Mouse (Mus musculus): ENCODE measurements at regions not wholly inside any gene's neighbourhood (a gene's known extent, or its start where the extent isn't known, plus 50 kb on each side); places are given as distances from the start of the nearest gene placed in this dataset.

DNA sequence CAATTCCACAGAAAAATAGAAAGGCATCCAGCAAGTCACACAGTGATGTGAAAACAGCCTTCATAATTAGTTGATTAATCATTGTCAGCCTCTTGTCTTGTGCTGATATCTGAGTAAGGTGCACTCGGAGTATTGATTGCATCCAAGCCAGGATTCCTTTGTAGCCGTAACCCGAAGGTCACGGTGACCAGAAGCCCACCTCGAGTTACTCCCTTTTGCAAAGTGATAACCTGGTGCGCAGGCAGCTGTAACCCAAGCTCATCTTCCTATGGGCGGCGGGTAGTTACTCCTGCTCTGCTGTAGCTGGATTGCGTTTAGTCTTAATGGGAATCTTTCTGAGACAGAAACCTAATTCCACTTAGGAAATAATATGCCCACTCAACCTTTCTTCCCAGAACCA, 107.0 kb downstream of the Qrsl1 start:
- Histone ChIP-seq H3K9me3 (no peaks in the 10 kb centered on the region), H3K4me1 (no peaks in the 10 kb centered on the region), H3K27me3 (no peaks in the 10 kb centered on the region), H3K27ac (replicated peaks) (no peak overlapping the region), H3K9ac (replicated peaks) (no peak overlapping the region), H3K4me2 (replicated peaks) (no peak overlapping the region), H3K4me3 (no peak overlapping the region), H3K36me3 (no peaks in the 10 kb centered on the region)
- ATAC-seq (replicated peaks) = no peak
- 89% methylated on average over 9 of the region's 9 CpGs for WGBS

- Histone ChIP-seq H3K27ac (replicated peaks) (no peak overlapping the region), H3K9ac (replicated peaks) (no peak overlapping the region), H3K4me2 (replicated peaks) (no peak overlapping the region), H3K9me3 (no peaks in the 10 kb centered on the region), H3K36me3 (no peaks in the 10 kb centered on the region), H3K27me3 (no peaks in the 10 kb centered on the region), H3K4me1 (no peaks in the 10 kb centered on the region), H3K4me3 (no peak overlapping the region)
- ATAC-seq (replicated peaks) = no peak
- 79% methylated on average over 3 of the region's 3 CpGs for WGBS
These were observed 101.5 kb downstream of the Qrsl1 start for GRCm38 (mm10) chr10:43800077-43800476.

DNA sequence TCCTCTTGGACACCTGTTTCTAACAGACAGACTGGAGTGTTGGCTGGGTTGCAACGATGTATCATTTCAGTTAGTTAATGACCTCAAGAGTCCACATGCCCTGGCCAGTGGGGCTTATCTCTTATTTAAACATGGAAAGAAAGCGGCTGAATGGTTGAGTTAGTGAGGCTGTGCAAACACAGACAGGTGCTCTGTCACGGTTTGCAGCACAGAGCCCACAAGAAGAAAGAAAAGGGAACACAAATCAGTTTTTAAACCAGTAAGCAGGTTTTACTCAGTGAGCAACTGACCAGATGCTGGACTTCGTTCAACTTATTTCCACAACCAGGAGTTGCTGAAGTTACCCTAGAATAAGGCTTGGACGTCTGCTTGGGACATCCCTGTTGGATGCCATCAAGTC, 86.3 kb downstream of the Qrsl1 start:
- ATAC-seq (replicated peaks) = no peak
- WGBS = 93% methylated on average over 5 of the region's 5 CpGs
- H3K4me3 ChIP-seq = no peak overlapping the region

DNA sequence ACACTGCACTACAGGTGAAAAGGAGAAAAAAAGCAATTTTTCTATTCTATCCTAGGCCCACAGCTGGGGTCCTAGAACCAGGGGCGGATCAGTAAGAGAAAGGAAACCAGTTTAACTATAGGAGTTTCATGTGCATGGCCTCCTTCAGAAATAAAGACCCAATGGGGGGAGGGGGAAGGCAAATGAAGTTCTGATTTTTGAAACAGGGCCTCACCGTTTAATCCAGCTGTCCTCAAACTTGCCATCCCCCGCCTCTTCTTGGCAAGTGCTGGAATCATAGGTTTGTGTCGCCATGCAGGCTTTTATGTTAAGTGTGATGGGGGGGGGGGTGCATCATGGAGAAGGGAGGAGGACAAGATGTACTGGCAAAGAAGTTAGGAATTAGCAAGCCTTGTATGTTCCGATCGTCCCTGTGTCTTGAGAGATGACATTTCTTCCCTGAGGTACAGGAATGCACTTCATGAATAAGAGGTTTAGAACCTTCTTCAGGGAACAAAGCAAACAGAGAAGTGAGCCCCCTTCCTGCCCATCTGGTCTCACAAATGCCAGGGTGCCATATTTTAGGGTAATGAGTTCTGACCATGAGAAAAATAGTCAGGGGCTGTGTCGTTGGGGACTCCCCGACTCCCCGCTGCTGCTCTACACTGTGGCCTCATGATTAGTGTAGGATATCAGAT, 83.9 kb downstream of the Qrsl1 start:
- no peak overlapping the region for H3K27ac ChIP-seq (replicated peaks)
- no peaks in the 10 kb centered on the region for H3K4me1 ChIP-seq
- no peak overlapping the region for H3K9ac ChIP-seq (replicated peaks)
- no peaks in the 10 kb centered on the region for H3K36me3 ChIP-seq
- no peaks in the 10 kb centered on the region for H3K27me3 ChIP-seq
- no peaks in the 10 kb centered on the region for H3K9me3 ChIP-seq
- ATAC-seq (replicated peaks) = no peak
- H3K4me2 ChIP-seq (replicated peaks) = no peak overlapping the region
- H3K4me3 ChIP-seq = no peak overlapping the region
- 78% methylated on average over 9 of the region's 9 CpGs for WGBS

More for the DNA sequence above, 86.3 kb downstream of the Qrsl1 start:
- Histone ChIP-seq H3K9me3 (no peaks in the 10 kb centered on the region), H3K4me1 (no peaks in the 10 kb centered on the region), H3K9ac (replicated peaks) (no peak overlapping the region), H3K27ac (replicated peaks) (no peak overlapping the region), H3K27me3 (no peaks in the 10 kb centered on the region), H3K4me2 (replicated peaks) (no peak overlapping the region), H3K36me3 (no peaks in the 10 kb centered on the region)

DNA sequence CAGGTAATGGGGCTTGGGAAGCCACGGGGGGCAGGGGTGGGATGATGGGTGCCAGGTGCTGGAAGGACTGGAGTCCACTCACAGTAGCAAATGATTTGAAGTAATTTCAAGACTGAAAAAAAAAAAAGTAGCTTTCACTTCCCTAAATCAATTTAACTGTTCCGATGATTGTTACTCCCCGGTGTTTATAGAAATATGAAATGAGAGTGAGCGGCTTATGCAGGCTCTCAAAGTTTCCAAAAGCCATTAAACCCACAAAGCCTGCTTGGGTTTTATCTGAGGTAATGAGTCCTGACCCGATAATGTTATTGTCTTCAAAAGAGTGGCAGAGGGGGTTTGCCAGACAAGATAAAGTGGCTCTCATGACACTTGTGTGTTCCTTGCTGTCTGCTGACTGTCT, 82.9 kb downstream of the Qrsl1 start:
- no peak overlapping the region for H3K9ac ChIP-seq (replicated peaks)
- H3K27ac ChIP-seq (replicated peaks) = no peak overlapping the region
- H3K4me1 ChIP-seq = no peaks in the 10 kb centered on the region
- 84% methylated on average over 5 of the region's 5 CpGs for WGBS
- H3K4me2 ChIP-seq (replicated peaks) = no peak overlapping the region
- ATAC-seq (replicated peaks) = no peak
- no peak overlapping the region for H3K4me3 ChIP-seq
- no peaks in the 10 kb centered on the region for H3K27me3 ChIP-seq
- no peaks in the 10 kb centered on the region for H3K36me3 ChIP-seq
- H3K9me3 ChIP-seq = no peaks in the 10 kb centered on the region

DNA sequence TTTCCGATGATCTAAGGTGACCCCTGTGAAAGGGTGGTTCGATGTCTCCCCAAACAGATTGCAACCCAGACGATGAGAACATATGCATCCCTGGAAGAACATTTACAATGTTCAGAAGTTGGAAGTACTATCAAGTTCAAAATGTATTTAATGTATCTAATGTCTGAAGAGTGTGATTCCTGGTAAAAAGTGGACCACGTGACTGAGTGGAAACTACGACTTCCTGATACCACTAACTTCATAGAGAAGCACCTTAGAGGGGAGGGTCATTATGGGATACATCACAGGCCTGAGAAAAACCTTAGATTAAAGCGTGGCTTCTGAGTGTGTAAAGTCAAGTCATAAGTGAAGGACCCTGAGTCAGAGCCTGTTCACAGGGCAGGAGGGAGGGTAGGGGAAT, 82.1 kb downstream of the Qrsl1 start:
- ATAC-seq (replicated peaks) = no peak
- Histone ChIP-seq H3K9me3 (no peaks in the 10 kb centered on the region), H3K9ac (replicated peaks) (no peak overlapping the region), H3K4me2 (replicated peaks) (no peak overlapping the region), H3K27ac (replicated peaks) (no peak overlapping the region), H3K4me3 (no peak overlapping the region), H3K36me3 (no peaks in the 10 kb centered on the region), H3K4me1 (no peaks in the 10 kb centered on the region), H3K27me3 (no peaks in the 10 kb centered on the region)
- 96% methylated on average over 6 of the region's 6 CpGs for WGBS

GRCm38 (mm10) chr10:43822615-43823014, 78.9 kb downstream of the Qrsl1 start:
- Histone ChIP-seq H3K27me3 (no peaks in the 10 kb centered on the region), H3K36me3 (no peaks in the 10 kb centered on the region), H3K4me3 (no peak overlapping the region), H3K27ac (replicated peaks) (no peak overlapping the region), H3K9ac (replicated peaks) (no peak overlapping the region), H3K4me2 (replicated peaks) (no peak overlapping the region), H3K9me3 (no peaks in the 10 kb centered on the region), H3K4me1 (no peaks in the 10 kb centered on the region)
- no peak for ATAC-seq (replicated peaks)
- WGBS = 80% methylated on average over 1 of the region's 1 CpGs

DNA sequence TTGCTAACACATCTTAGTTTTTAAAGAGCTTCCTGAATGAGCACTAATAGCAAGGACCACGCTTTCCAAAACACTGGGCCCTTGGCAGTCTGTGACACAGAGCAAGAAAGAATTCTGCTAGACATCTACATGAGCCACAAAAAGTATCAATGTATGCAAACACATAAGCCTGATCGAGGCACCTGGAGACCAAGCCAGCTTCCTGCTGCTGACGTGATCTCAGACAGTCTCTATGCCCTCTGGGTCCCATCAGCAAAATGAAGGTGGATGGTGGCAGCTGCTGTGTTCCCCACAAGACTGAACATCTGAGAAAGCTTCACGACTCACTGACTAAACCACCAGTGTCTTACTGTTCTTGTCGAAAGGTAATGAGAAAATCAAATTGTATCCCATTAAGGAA, 77.5 kb downstream of the Qrsl1 start:
- no peak for ATAC-seq (replicated peaks)
- Histone ChIP-seq H3K4me2 (replicated peaks) (no peak overlapping the region), H3K4me1 (no peaks in the 10 kb centered on the region), H3K27me3 (no peaks in the 10 kb centered on the region), H3K4me3 (no peak overlapping the region), H3K27ac (replicated peaks) (no peak overlapping the region), H3K36me3 (no peaks in the 10 kb centered on the region), H3K9me3 (no peaks in the 10 kb centered on the region), H3K9ac (replicated peaks) (no peak overlapping the region)
- 87% methylated on average over 5 of the region's 5 CpGs for WGBS
